Mouse (Mus musculus) forebrain, embryonic 11.5 days (tissue): Measurements from ENCODE around the gene Myo18a. TPM values are rescaled to one million over a fixed set of nuclear protein-coding genes. Genes with fewer than 3 reads are reported as not detected.
A peak's percentile ranks its signal among the peaks of the same experiment; 100 is the strongest.

ENCODE experiments used
- ATAC-seq: fragments of 200-750 bp; cut with Nextera tagmentation; replicated peaks from 2 replicates; pipeline ENCODE4 v1.8.0; 2017; ENCODE audit warnings: moderate TSS enrichment; ENCODE audit not compliant: low FRiP score
- DNase-seq: peaks from one replicate; pipeline ENCODE4 v3.0.0-alpha.2; 2017; ENCODE audit warnings: low spot score
- H3K27ac ChIP-seq: fragments of 300-500 bp; sonication (generic); 2 replicates; pipeline ENCODE4 v1.5.1; 2014; ENCODE audit warnings: low read depth, low read length
- H3K27me3 ChIP-seq: fragments of 300-500 bp; sonication (generic); 2 replicates; pipeline ENCODE4 v1.6.1; 2014; ENCODE audit warnings: mild to moderate bottlenecking, low read length, mixed read lengths; ENCODE audit not compliant: control insufficient read depth, insufficient read depth
- H3K36me3 ChIP-seq: fragments of 300-500 bp; sonication (generic); 2 replicates; pipeline ENCODE4 v1.6.1; 2014; ENCODE audit warnings: mild to moderate bottlenecking, low read length, moderate library complexity, mixed read lengths; ENCODE audit not compliant: control insufficient read depth, insufficient read depth
- H3K4me1 ChIP-seq: fragments of 300-500 bp; sonication (generic); replicated peaks from 2 replicates; pipeline ENCODE4 v1.6.1; 2014; ENCODE audit warnings: low read length, mixed read lengths; ENCODE audit not compliant: control insufficient read depth, insufficient read depth
- H3K4me2 ChIP-seq: fragments of 300-500 bp; sonication (generic); 2 replicates; pipeline ENCODE4 v1.6.1; 2014; ENCODE audit warnings: low read depth, mild to moderate bottlenecking, low read length, moderate library complexity, mixed read lengths; ENCODE audit not compliant: severe bottlenecking
- H3K4me3 ChIP-seq: fragments of 300-500 bp; sonication (generic); 2 replicates; pipeline ENCODE4 v1.5.1; 2014; ENCODE audit warnings: low read depth, low read length
- H3K9ac ChIP-seq: fragments of 300-500 bp; sonication (generic); 2 replicates; pipeline ENCODE4 v1.6.1; 2014; ENCODE audit warnings: low read length
- H3K9me3 ChIP-seq: fragments of 300-500 bp; sonication (generic); 2 replicates; pipeline ENCODE4 v1.6.1; 2016; ENCODE audit warnings: low read length, mixed read lengths; ENCODE audit not compliant: control insufficient read depth
- WGBS: fragments of 180-500 bp; shearing (Covaris S2); extraction: QIAGEN DNeasy Blood & Tissue Kit; methylation state at CpG from one replicate; pipeline ENCODE4 v1.1.7; 2014; 5-methylcytosine and 5-hydroxymethylcytosine counted together
- polyA plus RNA-seq: library from polyadenylated mRNA; unstranded; fragments of >200 nt; fragmentation: Nextera tagmentation; extraction: Ambion mirVana; gene quantifications from 2 replicates; pipeline ENCODE4 v1.2.1, GENCODE M21; 2014

Myo18a gene
- polyA plus RNA-seq, 1 experiment from 2014 or later = 31.4 TPM

DNA sequence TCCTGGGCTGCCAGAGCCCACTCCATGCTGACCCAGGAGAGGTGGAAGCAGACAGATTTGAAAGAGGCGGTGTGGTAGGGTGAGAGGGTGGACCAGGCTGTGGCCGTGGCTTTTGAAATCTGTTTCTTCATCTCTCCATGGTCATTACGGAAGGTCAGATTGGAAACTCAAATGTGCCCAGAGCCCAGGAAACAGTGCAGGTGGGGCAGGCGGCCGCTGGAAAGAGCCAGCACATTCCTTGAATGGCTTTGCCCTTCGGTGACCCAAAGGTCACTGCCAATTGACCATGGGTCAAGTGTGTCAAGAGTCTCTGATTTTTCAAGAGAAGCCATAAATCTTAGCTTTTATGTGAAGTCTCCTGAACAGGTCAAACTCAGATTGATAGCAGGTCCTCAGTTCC, 150.5 kb downstream of the Myo18a start:
- Histone ChIP-seq H3K36me3 (no peaks in the 10 kb centered on the region), H3K4me1 (peaks cover 9% of the 10 kb centered on the region), H3K9me3 (no peaks in the 10 kb centered on the region), H3K9ac (no peak overlapping the region), H3K27ac (no peak overlapping the region), H3K27me3 (peaks cover 28% of the 10 kb centered on the region), H3K4me3 (no peak overlapping the region), H3K4me2 (no peak overlapping the region)
- ATAC-seq (no peak), DNase-seq (no peak)
- 68% methylated on average over 6 of the region's 6 CpGs for WGBS

GRCm38 (mm10) chr11:77914598-77915260, 151.7 kb downstream of the Myo18a start:
- DNase-seq (no peak), ATAC-seq (no peak)
- Histone ChIP-seq H3K4me1 (peaks cover 9% of the 10 kb centered on the region), H3K4me2 (peak overlapping the region; percentile 38; the same call in 1 of the 2 replicates), H3K9me3 (no peaks in the 10 kb centered on the region), H3K27ac (no peak overlapping the region), H3K36me3 (no peaks in the 10 kb centered on the region), H3K9ac (peak overlapping the region; percentile 35; the same call in 1 of the 2 replicates), H3K27me3 (peaks cover 28% of the 10 kb centered on the region), H3K4me3 (0 out of 2 replicates have a peak overlapping the region, but pooled peaks have one; percentile 7)
- 3% methylated on average over 32 of the region's 32 CpGs for WGBS

Other genes with a start within 250 kb of the Myo18a start
- gene Abhd15, start 248.1 kb upstream of the Myo18a start, polyA plus RNA-seq = 3.3 TPM in 2 replicates
- gene Trp53i13, start 247.3 kb upstream of the Myo18a start, polyA plus RNA-seq = 32.2 and 35.8 TPM in 2 replicates
- 0.19 TPM in 1 of 2 replicates, not detected in the other for gene Gm10392, start 244.0 kb upstream of the Myo18a start, polyA plus RNA-seq
- gene Taok1, start 155.4 kb upstream of the Myo18a start, polyA plus RNA-seq = 24.0 and 24.6 TPM in 2 replicates
- 4.6 and 5.7 TPM in 2 replicates for gene Nufip2, start 77.1 kb upstream of the Myo18a start, polyA plus RNA-seq
- 0.61 and 1.6 TPM in 2 replicates for gene Cryba1, start 38.0 kb upstream of the Myo18a start, polyA plus RNA-seq
- 1.4 and 1.6 TPM in 2 replicates for gene Gm10277, start 24.5 kb downstream of the Myo18a start, polyA plus RNA-seq
- gene Pipox, start 130.8 kb downstream of the Myo18a start, polyA plus RNA-seq = 13.6 and 16.0 TPM in 2 replicates
- 14.3 and 16.7 TPM in 2 replicates for gene Sez6, start 167.6 kb downstream of the Myo18a start, polyA plus RNA-seq
- gene Phf12, start 219.5 kb downstream of the Myo18a start, polyA plus RNA-seq = 29.6 and 30.5 TPM in 2 replicates